Mouse (Mus musculus) heart, postnatal 0 days (tissue): Measurements from ENCODE around the gene Elk3.

Experiments used
- CTCF ChIP-seq: IDR thresholded peaks from 2 replicates; pipeline ENCODE4 v1.5.1; 2016; ENCODE audit warnings: antibody characterized with exemption, control low read depth, low read depth
- EP300 ChIP-seq: IDR thresholded peaks from 2 replicates; pipeline ENCODE4 v1.6.1; 2016; ENCODE audit warnings: antibody characterized with exemption, low read depth

DNA sequence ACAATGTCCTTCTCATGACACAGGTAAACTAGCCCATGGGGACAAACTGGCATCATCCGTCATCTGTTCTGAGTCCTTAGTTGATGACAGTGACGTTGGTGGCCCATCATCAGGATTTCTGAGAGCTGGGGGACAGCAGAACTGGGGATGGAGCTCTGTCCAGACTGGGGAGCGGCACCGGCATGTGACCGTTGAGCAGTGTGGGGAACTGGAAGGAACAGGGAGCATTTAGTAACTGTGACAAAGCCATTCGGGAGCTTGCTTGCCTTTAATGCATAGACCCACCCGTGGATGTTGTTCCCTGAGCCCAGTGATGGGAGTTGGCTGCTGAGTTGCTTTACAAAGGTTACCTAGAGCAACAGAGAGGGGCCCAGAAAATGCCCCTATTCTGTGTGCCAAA is 61.0 kb downstream of the Elk3 start:
- TF ChIP-seq CTCF = no peak
- TF ChIP-seq EP300 = no peak
